Mouse (Mus musculus): ENCODE results near the gene Ptger4.

DNA sequence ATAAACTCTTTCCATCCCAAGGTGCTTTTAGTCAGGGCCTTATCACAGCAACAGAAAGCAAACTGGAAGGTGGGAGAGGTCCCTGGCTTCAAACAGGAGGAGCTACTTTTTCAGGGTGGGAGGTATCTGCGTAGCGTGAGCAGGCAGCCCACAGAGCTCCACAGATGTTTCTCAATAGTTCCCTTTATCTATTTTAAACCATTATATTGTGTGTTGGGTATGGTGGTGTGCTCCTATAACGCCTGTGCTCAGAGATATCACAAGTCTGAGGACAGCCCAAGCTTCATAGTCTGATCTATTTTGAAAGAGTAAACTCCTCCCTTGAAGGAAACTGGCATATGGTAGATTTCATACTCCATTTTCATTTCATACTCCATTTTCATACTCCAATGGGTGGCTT is 17.0 kb upstream of the Ptger4 start:
- TF ChIP-seq CTCF (IDR thresholded peaks at IDR 0.05; ENCODE audit: low read depth): no peak
- TF ChIP-seq EP300 (IDR thresholded peaks at IDR 0.05; ENCODE audit: low read depth): no peak

Measured in heart, postnatal 0 days (tissue).